9 mouse cellular contexts compared by ENCODE assay signal in genomic region chr13:44907702-44908101, GRCm38 (mm10).
DNase-seq lines count a peak whose midpoint lies in the region; ATAC-seq lines count a peak whose summit lies in the region.
"Had no signal": no experiment of that assay in that cellular context is flagged by ENCODE, and none has a peak within 500 bp of the region (broad histone marks: within the 10 kb centered on the region; RNA-seq: fewer than 3 reads in every experiment).

No protein-coding gene starts in this region.

- no peaks in the 10 kb centered on the region for H3K9me3 ChIP-seq in neural tube, embryonic 12.5 days
- H3K9me3 ChIP-seq in forebrain, embryonic 13.5 days (replicated peaks) = no peaks in the 10 kb centered on the region
- H3K9me3 ChIP-seq in heart, embryonic 13.5 days = no peaks in the 10 kb centered on the region

- 65% methylated on average over 6 of the region's 6 CpGs for WGBS in neural tube, embryonic 12.5 days
- WGBS in forebrain, embryonic 13.5 days = 16% methylated on average over 6 of the region's 6 CpGs
- WGBS in heart, embryonic 13.5 days = 42% methylated on average over 6 of the region's 6 CpGs

- peak; percentile 44 for ATAC-seq in neural tube, embryonic 12.5 days (ENCODE audit: low FRiP score, low read depth)
- ATAC-seq in forebrain, embryonic 13.5 days = peak; percentile 97
- peak; percentile 46; the same call in 1 of the 2 replicates for ATAC-seq in heart, embryonic 13.5 days (ENCODE audit: extremely low read depth, insufficient number of reproducible peaks, low FRiP score, low TSS enrichment)

- peaks cover 7% of the 10 kb centered on the region; the same call in 1 of the 2 replicates for H3K4me1 ChIP-seq in neural tube, embryonic 12.5 days
- H3K4me1 ChIP-seq in forebrain, embryonic 13.5 days = peaks cover 24% of the 10 kb centered on the region
- peaks cover 59% of the 10 kb centered on the region for H3K4me1 ChIP-seq in heart, embryonic 13.5 days

- no peak overlapping the region for H3K4me2 ChIP-seq in neural tube, embryonic 12.5 days (replicated peaks)
- H3K4me2 ChIP-seq in forebrain, embryonic 13.5 days = no peak overlapping the region
- no peak overlapping the region for H3K4me2 ChIP-seq in heart, embryonic 13.5 days

- no peak for DNase-seq in neural tube, embryonic 10.5 days (ENCODE audit: extremely low spot score, low spot score)
- peak; percentile 88 for DNase-seq in kidney, postnatal 14 days
- peak; percentile 85 to 90 for DNase-seq in lung, adult 18-20 months
- peak; percentile 87 to 92 for DNase-seq in right cerebral cortex, postnatal 36 days (ENCODE audit: low spot score in 2 of 2)
- no peak for DNase-seq in thymus, postnatal 36 days

- H3K36me3 ChIP-seq in neural tube, embryonic 12.5 days = peaks cover 94% of the 10 kb centered on the region
- H3K36me3 ChIP-seq in forebrain, embryonic 13.5 days (ENCODE audit: poor library complexity, severe bottlenecking) = peaks cover 64% of the 10 kb centered on the region
- H3K36me3 ChIP-seq in heart, embryonic 13.5 days = peaks cover 82% of the 10 kb centered on the region

- no peak overlapping the region for H3K27ac ChIP-seq in neural tube, embryonic 12.5 days
- H3K27ac ChIP-seq in forebrain, embryonic 13.5 days = peak overlapping the region; percentile 77
- peak overlapping the region; percentile 75 for H3K27ac ChIP-seq in heart, embryonic 13.5 days (replicated peaks)

- no peak overlapping the region for H3K9ac ChIP-seq in neural tube, embryonic 12.5 days
- no peak overlapping the region for H3K9ac ChIP-seq in forebrain, embryonic 13.5 days
- H3K9ac ChIP-seq in heart, embryonic 13.5 days = no peak overlapping the region

- no peak overlapping the region for H3K4me3 ChIP-seq in neural tube, embryonic 12.5 days
- H3K4me3 ChIP-seq in forebrain, embryonic 13.5 days = no peak overlapping the region
- no peak overlapping the region for H3K4me3 ChIP-seq in heart, embryonic 13.5 days
- H3K4me3 ChIP-seq: erythroblast, embryonic 14.5 days had no signal

- H3K27me3 ChIP-seq in neural tube, embryonic 12.5 days (replicated peaks) = no peaks in the 10 kb centered on the region
- no peaks in the 10 kb centered on the region for H3K27me3 ChIP-seq in forebrain, embryonic 13.5 days
- H3K27me3 ChIP-seq in heart, embryonic 13.5 days (replicated peaks) = no peaks in the 10 kb centered on the region

Comparison
In these comparisons a context has a peak if more than half of its experiments do, and no peak if none do; other contexts are left out.
1. ATAC-seq: peak in every context shown above with its lines; median percentile 97 in forebrain, embryonic 13.5 days; 46 in heart, embryonic 13.5 days; 44 in neural tube, embryonic 12.5 days.
2. DNase-seq: peak in kidney, postnatal 14 days (single experiment), lung, adult 18-20 months (2 of 2) and right cerebral cortex, postnatal 36 days (2 of 2); none in neural tube, embryonic 10.5 days (single experiment) and thymus, postnatal 36 days (0 of 2).